Mouse (Mus musculus) brain, embryonic 14.5 days (tissue): Measurements from ENCODE around the gene Olfr191.
"Not testable (repeated sequence)": the region's sequence is repeated elsewhere in the genome, so short reads cannot be mapped to it uniquely, and the experiment has no call there.

Experiments used
- CTCF ChIP-seq: fragments of 200-500 bp; IDR thresholded peaks from 2 replicates; pipeline ENCODE4 v1.5.1; 2012; ENCODE audit warnings: inconsistent platforms, mild to moderate bottlenecking, moderate library complexity, borderline replicate concordance; ENCODE audit not compliant: insufficient read depth, insufficient read length; ENCODE audit errors: extremely low read depth
- POLR2A ChIP-seq: fragments of 200-500 bp; IDR thresholded peaks from 2 replicates; pipeline ENCODE4 v1.6.1; 2012; ENCODE audit warnings: mild to moderate bottlenecking, inconsistent platforms, borderline replicate concordance; ENCODE audit not compliant: poor library complexity, insufficient read depth, insufficient read length, severe bottlenecking; ENCODE audit errors: extremely low read depth

- TF ChIP-seq CTCF, POLR2A: not testable (repeated sequence)
These were observed 18.9 kb upstream of the Olfr191 start for GRCm38 (mm10) chr16:59108522-59108921.
